8 mouse cellular contexts compared by ENCODE assay signal in the genomic region with DNA sequence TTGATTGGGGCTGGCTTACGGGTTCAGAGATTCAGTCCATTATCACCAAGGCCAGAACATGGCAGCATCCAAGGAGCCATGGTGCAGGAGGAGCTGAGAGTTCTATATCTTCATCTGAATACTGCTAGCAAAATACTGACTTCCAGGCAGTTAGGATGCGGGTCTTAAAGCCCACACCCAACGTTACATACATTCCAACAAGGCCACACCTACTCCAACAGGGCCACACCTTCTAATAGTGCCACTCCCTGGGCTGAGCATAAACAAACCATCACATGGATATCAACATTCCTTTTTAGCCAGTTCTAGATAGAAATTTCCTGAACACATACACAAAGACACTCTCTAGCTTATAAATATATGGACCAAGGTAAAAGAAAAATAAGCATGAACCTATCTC. TPM values are rescaled to one million over a fixed set of nuclear protein-coding genes. Genes with fewer than 3 reads are reported as not detected.
DNase-seq lines count a peak whose midpoint lies in the region; ATAC-seq lines count a peak whose summit lies in the region.

A gene (minus strand): TSS at position 120 of the 400 bp plus-strand sequence.

- no peak within 1 kb of the TSS for H3K4me2 ChIP-seq in embryonic facial prominence, embryonic 11.5 days (ENCODE audit: low read depth, low read length)
- H3K4me2 ChIP-seq in heart, embryonic 14.5 days (ENCODE audit: low read length): no peak within 1 kb of the TSS
- no peak within 1 kb of the TSS for H3K4me2 ChIP-seq in stomach, embryonic 14.5 days (replicated peaks; ENCODE audit: low read depth, low read length)

- H3K27me3 ChIP-seq in embryonic facial prominence, embryonic 11.5 days (ENCODE audit: control insufficient read depth, insufficient read depth, low read length): no peaks in the 10 kb centered on the region
- no peaks in the 10 kb centered on the region for H3K27me3 ChIP-seq in heart, embryonic 14.5 days (ENCODE audit: control insufficient read depth, insufficient read depth, low read length)
- no peaks in the 10 kb centered on the region for H3K27me3 ChIP-seq in stomach, embryonic 14.5 days (ENCODE audit: control insufficient read depth, insufficient read depth, low read length)

- H3K4me1 ChIP-seq in embryonic facial prominence, embryonic 11.5 days (ENCODE audit: control insufficient read depth, insufficient read depth, low read length): no peaks in the 10 kb centered on the region
- 0 out of 4 replicates have a peak, but pooled peaks cover 0 to 2% of the 10 kb centered on the region in 2 experiments for H3K4me1 ChIP-seq in heart, embryonic 14.5 days (ENCODE audit: control insufficient read depth in 2 of 2, insufficient read depth in 2 of 2, low read length in 2 of 2)
- H3K4me1 ChIP-seq in stomach, embryonic 14.5 days (ENCODE audit: control insufficient read depth, insufficient read depth, low read length): no peaks in the 10 kb centered on the region

- no peak for ATAC-seq in embryonic facial prominence, embryonic 11.5 days (replicated peaks; ENCODE audit: insufficient number of reproducible peaks, low FRiP score, low TSS enrichment, low read depth)
- no peak for ATAC-seq in heart, embryonic 14.5 days (ENCODE audit: insufficient number of reproducible peaks, insufficient read depth, low FRiP score, low read depth)
- ATAC-seq in stomach, embryonic 14.5 days (ENCODE audit: insufficient number of reproducible peaks, insufficient read depth, low FRiP score, low read depth): no peak

- no peaks in the 10 kb centered on the region for H3K36me3 ChIP-seq in embryonic facial prominence, embryonic 11.5 days (replicated peaks; ENCODE audit: control insufficient read depth, insufficient read depth, low read depth, low read length)
- H3K36me3 ChIP-seq in heart, embryonic 14.5 days (ENCODE audit: control insufficient read depth, insufficient read depth, low read length): no peaks in the 10 kb centered on the region
- no peaks in the 10 kb centered on the region for H3K36me3 ChIP-seq in stomach, embryonic 14.5 days (ENCODE audit: control insufficient read depth, insufficient read depth, low read length)

- H3K9me3 ChIP-seq in embryonic facial prominence, embryonic 11.5 days (replicated peaks; ENCODE audit: control insufficient read depth, low read length): no peaks in the 10 kb centered on the region
- H3K9me3 ChIP-seq in heart, embryonic 14.5 days (ENCODE audit: control insufficient read depth, low read length): no peaks in the 10 kb centered on the region
- H3K9me3 ChIP-seq in stomach, embryonic 14.5 days (ENCODE audit: control insufficient read depth, low read depth, low read length): no peaks in the 10 kb centered on the region

- H3K4me3 ChIP-seq in embryonic facial prominence, embryonic 11.5 days (ENCODE audit: low read depth, low read length): no peak within 1 kb of the TSS
- no peak within 1 kb of the TSS for H3K4me3 ChIP-seq in heart, embryonic 14.5 days (ENCODE audit: control insufficient read depth in 1 of 2, insufficient read depth in 1 of 2, low read depth in 1 of 2, low read length in 2 of 2)
- no peak within 1 kb of the TSS for H3K4me3 ChIP-seq in stomach, embryonic 14.5 days (ENCODE audit: low read depth, low read length)

- H3K9ac ChIP-seq in embryonic facial prominence, embryonic 11.5 days (replicated peaks; ENCODE audit: low read length): no peak within 1 kb of the TSS
- no peak within 1 kb of the TSS for H3K9ac ChIP-seq in heart, embryonic 14.5 days (ENCODE audit: low read length)
- no peak within 1 kb of the TSS for H3K9ac ChIP-seq in stomach, embryonic 14.5 days (replicated peaks; ENCODE audit: low read depth, low read length)

- WGBS in embryonic facial prominence, embryonic 11.5 days: 86% methylated on average over 3 of the region's 3 CpGs
- WGBS in heart, embryonic 14.5 days: 84% methylated on average over 3 of the region's 3 CpGs
- WGBS in stomach, embryonic 14.5 days: 75% methylated on average over 3 of the region's 3 CpGs

- intact Hi-C loops in left cerebral cortex, postnatal 25 days (cut with DNase I): no loop called here

- DNase-seq in layer of hippocampus, adult 8-10 months (ENCODE audit: low spot score in 2 of 2): no peak
- no peak for DNase-seq in layer of hippocampus, adult 11-12 months (ENCODE audit: low spot score)
- no peak for DNase-seq in embryonic facial prominence, embryonic 11.5 days (ENCODE audit: low spot score)
- DNase-seq in left cerebral cortex, postnatal 25 days (ENCODE audit: low spot score in 2 of 2): no peak
- no peak for DNase-seq in yolk sac, embryonic 10.5 days (ENCODE audit: low spot score)
- DNase-seq in kidney, postnatal 14 days: no peak

- no peak within 1 kb of the TSS for H3K27ac ChIP-seq in embryonic facial prominence, embryonic 11.5 days (replicated peaks; ENCODE audit: low read depth, low read length)
- no peak within 1 kb of the TSS for H3K27ac ChIP-seq in heart, embryonic 14.5 days (replicated peaks in 1 of 2; ENCODE audit: control insufficient read depth in 1 of 2, insufficient read depth in 1 of 2, low read depth in 2 of 2, low read length in 2 of 2)
- H3K27ac ChIP-seq in stomach, embryonic 14.5 days (ENCODE audit: low read length): no peak within 1 kb of the TSS

RNA-seq across cellular contexts. Expression of the gene that starts here (rescaled TPM):
- 10 to 100 TPM; 34.4 to 50.6 (median 43.7) TPM for total RNA-seq in layer of hippocampus, adult 8-10 months (2022)
- polyA plus RNA-seq in embryonic facial prominence, embryonic 11.5 days (2014; fragmentation: Nextera tagmentation; extraction: Ambion mirVana): 16.2 and 18.5 TPM in 2 replicates
- 35.5 and 35.8 TPM in 2 replicates for polyA plus RNA-seq in heart, embryonic 14.5 days (2014; fragmentation: Nextera tagmentation; extraction: Ambion mirVana)
- total RNA-seq in left cerebral cortex, postnatal 25 days (2021): 10 to 100 TPM; 38.8 to 48.3 TPM
- 25.4 and 26.9 TPM in 2 replicates for polyA plus RNA-seq in stomach, embryonic 14.5 days (2014; fragmentation: Nextera tagmentation; extraction: Ambion mirVana)
